Mouse (Mus musculus): ENCODE results near the gene H2al1m. TPM values are rescaled to one million over a fixed set of nuclear protein-coding genes. Genes with fewer than 3 reads are reported as not detected.
"Not testable (repeated sequence)": the region's sequence is repeated elsewhere in the genome, so short reads cannot be mapped to it uniquely, and the experiment has no call there.

H2al1m gene
- polyA plus RNA-seq, 1 experiment from 2014 or later, result not detected

GRCm38 (mm10) chrX:9298413-9298864 lies 14.9 kb downstream of the H2al1m start:
- 91% methylated on average over 5 of the region's 5 CpGs for WGBS
- H3K36me3 ChIP-seq (ENCODE audit: control insufficient read depth, insufficient read depth, low read length), result no peaks in the 10 kb centered on the region
- no peak overlapping the region for H3K4me2 ChIP-seq (ENCODE audit: low read depth, severe bottlenecking)
- H3K27ac ChIP-seq (replicated peaks; ENCODE audit: low read depth, low read length), result no peak overlapping the region
- no peaks in the 10 kb centered on the region for H3K4me1 ChIP-seq (ENCODE audit: control insufficient read depth, insufficient read depth, low read length)
- no peak overlapping the region for H3K9ac ChIP-seq (ENCODE audit: low read length)
- H3K27me3 ChIP-seq (ENCODE audit: control insufficient read depth, insufficient read depth, low read length), result no peaks in the 10 kb centered on the region
- DNase-seq (ENCODE audit: low spot score) (no peak), ATAC-seq (ENCODE audit: insufficient number of reproducible peaks, low FRiP score, low TSS enrichment, low read depth) (no peak)
- no peak overlapping the region for H3K4me3 ChIP-seq (ENCODE audit: low read depth, low read length)
- H3K9me3 ChIP-seq (ENCODE audit: control insufficient read depth, low read length), result no peaks in the 10 kb centered on the region

DNA sequence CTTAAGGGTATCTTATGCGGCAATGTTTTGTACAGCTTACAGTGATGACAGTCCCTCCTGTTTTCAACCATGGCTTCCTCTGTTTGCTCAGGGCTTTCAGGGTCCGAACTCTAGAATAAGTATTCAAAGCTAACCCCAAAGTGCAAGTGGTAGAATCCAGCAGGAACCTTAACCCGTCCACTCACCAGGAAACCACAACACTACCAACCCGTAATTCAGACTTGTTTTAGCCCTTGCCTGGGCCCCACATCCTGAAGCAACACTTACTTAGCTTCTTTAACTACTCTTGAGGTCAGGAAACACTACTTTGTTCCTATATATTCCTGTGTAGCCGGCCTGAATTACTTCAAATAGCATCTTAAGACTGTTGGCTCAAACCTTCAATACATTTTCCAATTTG lies 19.2 kb downstream of the H2al1m start:
- no peak overlapping the region for H3K4me3 ChIP-seq (ENCODE audit: low read depth, low read length)
- ATAC-seq (ENCODE audit: insufficient number of reproducible peaks, low FRiP score, low TSS enrichment, low read depth), result no peak
- H3K9me3 ChIP-seq (ENCODE audit: control insufficient read depth, low read length), result no peaks in the 10 kb centered on the region
- no peak overlapping the region for H3K4me2 ChIP-seq (ENCODE audit: low read depth, severe bottlenecking)
- H3K36me3 ChIP-seq (ENCODE audit: control insufficient read depth, insufficient read depth, low read length), result no peaks in the 10 kb centered on the region
- no peak for DNase-seq (ENCODE audit: low spot score)
- H3K4me1 ChIP-seq (ENCODE audit: control insufficient read depth, insufficient read depth, low read length), result no peaks in the 10 kb centered on the region
- no peak overlapping the region for H3K9ac ChIP-seq (ENCODE audit: low read length)
- H3K27me3 ChIP-seq (ENCODE audit: control insufficient read depth, insufficient read depth, low read length), result no peaks in the 10 kb centered on the region
- 82% methylated on average over 5 of the region's 5 CpGs for WGBS
- no peak overlapping the region for H3K27ac ChIP-seq (replicated peaks; ENCODE audit: low read depth, low read length)

DNA sequence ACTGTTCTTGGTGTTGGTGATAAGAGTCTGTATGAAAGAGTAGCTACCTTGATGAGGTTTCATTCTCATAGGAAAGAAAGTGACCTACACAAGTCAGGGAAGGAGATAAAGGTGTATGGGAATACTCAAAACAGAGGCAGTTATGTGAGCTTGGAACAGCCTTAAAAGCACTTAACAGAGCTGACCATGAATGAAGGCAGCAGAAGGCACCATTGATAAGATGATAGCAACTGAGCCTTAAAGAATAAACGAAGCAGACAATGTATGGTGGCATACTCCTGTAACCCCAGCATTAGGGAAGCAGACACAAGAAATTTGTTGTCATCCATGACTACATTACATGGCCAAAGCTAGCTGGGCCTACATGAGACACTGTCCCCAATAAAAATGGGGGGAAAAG lies 19.9 kb downstream of the H2al1m start:
- ATAC-seq (ENCODE audit: insufficient number of reproducible peaks, low FRiP score, low TSS enrichment, low read depth) (no peak), DNase-seq (ENCODE audit: low spot score) (no peak)
- H3K9me3 ChIP-seq (ENCODE audit: control insufficient read depth, low read length), result no peaks in the 10 kb centered on the region

GRCm38 (mm10) chrX:9316457-9316856 lies 32.9 kb downstream of the H2al1m start:
- H3K4me3 ChIP-seq (ENCODE audit: low read depth, low read length); H3K27ac ChIP-seq (replicated peaks; ENCODE audit: low read depth, low read length); DNase-seq (ENCODE audit: low spot score); H3K36me3 ChIP-seq (ENCODE audit: control insufficient read depth, insufficient read depth, low read length); H3K9ac ChIP-seq (ENCODE audit: low read length); H3K4me2 ChIP-seq (ENCODE audit: low read depth, severe bottlenecking); H3K9me3 ChIP-seq (ENCODE audit: control insufficient read depth, low read length); H3K27me3 ChIP-seq (ENCODE audit: control insufficient read depth, insufficient read depth, low read length); ATAC-seq (ENCODE audit: insufficient number of reproducible peaks, low FRiP score, low TSS enrichment, low read depth); H3K4me1 ChIP-seq (ENCODE audit: control insufficient read depth, insufficient read depth, low read length): not testable (repeated sequence)

More for the DNA sequence above, 19.9 kb downstream of the H2al1m start:
- no peaks in the 10 kb centered on the region for H3K36me3 ChIP-seq (ENCODE audit: control insufficient read depth, insufficient read depth, low read length)
- H3K27ac ChIP-seq (replicated peaks; ENCODE audit: low read depth, low read length), result no peak overlapping the region
- H3K4me3 ChIP-seq (ENCODE audit: low read depth, low read length), result no peak overlapping the region
- no peaks in the 10 kb centered on the region for H3K27me3 ChIP-seq (ENCODE audit: control insufficient read depth, insufficient read depth, low read length)
- no peak overlapping the region for H3K4me2 ChIP-seq (ENCODE audit: low read depth, severe bottlenecking)
- no peaks in the 10 kb centered on the region for H3K4me1 ChIP-seq (ENCODE audit: control insufficient read depth, insufficient read depth, low read length)
- 72% methylated on average over 1 of the region's 1 CpGs for WGBS
- no peak overlapping the region for H3K9ac ChIP-seq (ENCODE audit: low read length)

DNA sequence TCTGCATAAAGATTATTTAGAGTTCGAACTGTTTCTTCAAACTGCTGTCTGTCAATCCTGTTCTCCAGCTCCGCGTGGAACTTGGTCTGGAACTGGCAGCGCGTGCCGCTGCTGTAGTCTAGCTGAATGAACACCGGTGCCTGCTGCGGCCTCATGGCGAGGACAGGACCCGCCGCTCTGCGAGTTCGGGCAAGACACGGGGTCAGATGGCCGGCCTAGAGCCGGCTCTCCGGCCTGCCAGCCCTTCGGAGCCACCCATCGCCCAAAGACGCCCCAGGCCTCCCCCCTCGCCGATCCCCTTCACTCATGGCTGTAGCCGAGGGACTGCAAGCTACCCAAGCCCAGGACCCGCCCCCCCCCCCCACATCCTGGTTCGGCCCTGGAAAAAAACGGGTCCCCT lies 44.4 kb downstream of the H2al1m start:
- not testable (repeated sequence) for ATAC-seq (ENCODE audit: insufficient number of reproducible peaks, low FRiP score, low TSS enrichment, low read depth); H3K36me3 ChIP-seq (ENCODE audit: control insufficient read depth, insufficient read depth, low read length); H3K4me3 ChIP-seq (ENCODE audit: low read depth, low read length); H3K4me1 ChIP-seq (ENCODE audit: control insufficient read depth, insufficient read depth, low read length); H3K27me3 ChIP-seq (ENCODE audit: control insufficient read depth, insufficient read depth, low read length); H3K4me2 ChIP-seq (ENCODE audit: low read depth, severe bottlenecking); DNase-seq (ENCODE audit: low spot score); H3K9ac ChIP-seq (ENCODE audit: low read length); H3K9me3 ChIP-seq (ENCODE audit: control insufficient read depth, low read length); H3K27ac ChIP-seq (replicated peaks; ENCODE audit: low read depth, low read length)
- 88% methylated on average over 25 of the region's 26 CpGs for WGBS

GRCm38 (mm10) chrX:9332366-9332962 lies 48.9 kb downstream of the H2al1m start:
- WGBS, result 89% methylated on average over 12 of the region's 12 CpGs
- H3K27ac ChIP-seq (replicated peaks; ENCODE audit: low read depth, low read length); H3K4me1 ChIP-seq (ENCODE audit: control insufficient read depth, insufficient read depth, low read length); H3K4me2 ChIP-seq (ENCODE audit: low read depth, severe bottlenecking); H3K9me3 ChIP-seq (ENCODE audit: control insufficient read depth, low read length); H3K4me3 ChIP-seq (ENCODE audit: low read depth, low read length); H3K27me3 ChIP-seq (ENCODE audit: control insufficient read depth, insufficient read depth, low read length); H3K9ac ChIP-seq (ENCODE audit: low read length); H3K36me3 ChIP-seq (ENCODE audit: control insufficient read depth, insufficient read depth, low read length); DNase-seq (ENCODE audit: low spot score); ATAC-seq (ENCODE audit: insufficient number of reproducible peaks, low FRiP score, low TSS enrichment, low read depth): not testable (repeated sequence)

GRCm38 (mm10) chrX:9333035-9333434 lies 49.5 kb downstream of the H2al1m start:
- not testable (repeated sequence) for H3K36me3 ChIP-seq (ENCODE audit: control insufficient read depth, insufficient read depth, low read length); H3K4me3 ChIP-seq (ENCODE audit: low read depth, low read length); H3K9ac ChIP-seq (ENCODE audit: low read length); ATAC-seq (ENCODE audit: insufficient number of reproducible peaks, low FRiP score, low TSS enrichment, low read depth); H3K27ac ChIP-seq (replicated peaks; ENCODE audit: low read depth, low read length); H3K27me3 ChIP-seq (ENCODE audit: control insufficient read depth, insufficient read depth, low read length); H3K9me3 ChIP-seq (ENCODE audit: control insufficient read depth, low read length); H3K4me1 ChIP-seq (ENCODE audit: control insufficient read depth, insufficient read depth, low read length); DNase-seq (ENCODE audit: low spot score); H3K4me2 ChIP-seq (ENCODE audit: low read depth, severe bottlenecking)
- 50% methylated on average over 2 of the region's 2 CpGs for WGBS

Other genes starting within 250 kb of the H2al1m start
- gene Fthl17f, start 220.7 kb upstream of the H2al1m start, polyA plus RNA-seq (2014; fragmentation: Nextera tagmentation; extraction: Ambion mirVana), result not detected in 2 replicates
- gene 4930402K13Rik, start 179.2 kb upstream of the H2al1m start, polyA plus RNA-seq (2014; fragmentation: Nextera tagmentation; extraction: Ambion mirVana), result not detected in 2 replicates
- gene Lancl3, start 83.9 kb upstream of the H2al1m start, polyA plus RNA-seq (2014; fragmentation: Nextera tagmentation; extraction: Ambion mirVana), result 0.17 and 0.21 TPM in 2 replicates
- 0.17 TPM in 1 of 2 replicates, not detected in the other for gene Gm14862, start 26.9 kb upstream of the H2al1m start, polyA plus RNA-seq (2014; fragmentation: Nextera tagmentation; extraction: Ambion mirVana)
- 1.8 and 2.1 TPM in 2 replicates for gene Xk, start 11.0 kb upstream of the H2al1m start, polyA plus RNA-seq (2014; fragmentation: Nextera tagmentation; extraction: Ambion mirVana)
- gene H2al1k, start 66.9 kb downstream of the H2al1m start, polyA plus RNA-seq (2014; fragmentation: Nextera tagmentation; extraction: Ambion mirVana), result not detected in 2 replicates
- 0.50 and 0.91 TPM in 2 replicates for gene Cybb, start 204.0 kb downstream of the H2al1m start, polyA plus RNA-seq (2014; fragmentation: Nextera tagmentation; extraction: Ambion mirVana)